Mouse (Mus musculus) E14TG2a.4 (cell line): ENCODE data around the gene Manbal.

Experiments used
- CTCF ChIP-seq: conservative IDR thresholded peaks from 2 replicates; pipeline ENCODE4 v1.5.1; 2014; ENCODE audit warnings: low read length
- NANOG ChIP-seq: IDR thresholded peaks from 2 replicates; pipeline ENCODE4 v1.6.1; 2014; ENCODE audit warnings: borderline replicate concordance, low read length, mixed read lengths

DNA sequence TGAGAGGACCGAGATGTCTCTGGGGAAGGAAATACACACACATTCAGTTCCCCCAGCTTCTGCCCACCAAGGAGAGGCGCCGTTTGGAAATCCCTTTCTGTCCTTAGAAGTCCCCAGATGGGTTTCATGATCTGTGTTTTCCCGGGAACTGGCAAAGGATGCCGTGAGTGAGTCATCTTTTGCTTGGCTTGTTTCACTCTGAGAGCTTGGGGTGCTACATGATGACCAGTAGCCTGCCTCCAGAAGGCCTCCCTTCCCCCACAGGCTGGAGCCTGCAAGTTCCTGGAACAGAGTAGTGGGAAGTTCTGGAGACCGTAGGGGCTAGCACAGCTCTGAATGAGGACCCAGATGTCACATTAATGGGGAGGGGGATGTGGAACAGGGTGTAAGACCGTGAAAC is 40.2 kb downstream of the Manbal start:
- TF ChIP-seq CTCF (no peak), NANOG (no peak)
